Mouse (Mus musculus): Measurements from ENCODE around the gene Asb3.
"Not testable (repeated sequence)": the region's sequence is repeated elsewhere in the genome, so short reads cannot be mapped to it uniquely, and the experiment has no call there.

GRCm38 (mm10) chr11:31134824-31135223 lies 249.6 kb downstream of the Asb3 start:
- TF ChIP-seq EP300, CTCF (IDR thresholded peaks at IDR 0.05; ENCODE audit: low read depth): not testable (repeated sequence)
